Mouse (Mus musculus) heart, adult 2 months (tissue): ENCODE results near the gene Galnt2.

Experiments used
- CTCF ChIP-seq: fragments of 200-600 bp; IDR thresholded peaks from 2 replicates; pipeline ENCODE4 v1.8.1; 2022; ENCODE audit warnings: antibody characterized with exemption, mild to moderate bottlenecking, moderate library complexity
- EP300 ChIP-seq: fragments of 200-500 bp; IDR thresholded peaks from 2 replicates; pipeline ENCODE4 v1.6.1; 2011; ENCODE audit warnings: low read depth, low read length, control low read depth; ENCODE audit not compliant: insufficient read depth
- POLR2A ChIP-seq: fragments of 200-500 bp; IDR thresholded peaks from 2 replicates; pipeline ENCODE4 v1.6.1; 2011; ENCODE audit warnings: mild to moderate bottlenecking, low read depth, low read length, control low read depth; ENCODE audit not compliant: insufficient read depth

GRCm38 (mm10) chr8:124289481-124290050 is 58.4 kb downstream of the Galnt2 start:
- no peak for TF ChIP-seq POLR2A
- no peak for TF ChIP-seq CTCF
- no peak for TF ChIP-seq EP300
